Mouse (Mus musculus) 3134 (cell line): ENCODE results near the gene Fam221a.
"Not testable (repeated sequence)": the region's sequence is repeated elsewhere in the genome, so short reads cannot be mapped to it uniquely, and the experiment has no call there.

Experiments used
- DNase-seq: peaks from one replicate; pipeline ENCODE4 v3.0.0-alpha.2; 2011; ENCODE audit warnings: low spot score; ENCODE audit not compliant: insufficient read length; ENCODE audit errors: extremely low read depth

Fam221a gene

GRCm38 (mm10) chr6:49373943-49374342, 6.4 kb downstream of the Fam221a start:
- DNase-seq, result no peak

- DNase-seq, result no peak
Measured at GRCm38 (mm10) chr6:49378328-49378727, 10.8 kb downstream of the Fam221a start.

GRCm38 (mm10) chr6:49394276-49394675, 26.7 kb downstream of the Fam221a start:
- DNase-seq, result no peak

- no peak for DNase-seq
Measured at GRCm38 (mm10) chr6:49395316-49395715, 27.8 kb downstream of the Fam221a start, which contains the start of gene Stk31. Gene Stk31 (plus strand): TSS chr6:49395604.

GRCm38 (mm10) chr6:49397466-49397865, 29.9 kb downstream of the Fam221a start:
- no peak for DNase-seq

- no peak for DNase-seq
Measured at GRCm38 (mm10) chr6:49398365-49398764, 30.8 kb downstream of the Fam221a start.

GRCm38 (mm10) chr6:49410830-49411229, 43.3 kb downstream of the Fam221a start:
- no peak for DNase-seq

- DNase-seq, result not testable (repeated sequence)
Measured at GRCm38 (mm10) chr6:49412967-49413366, 45.4 kb downstream of the Fam221a start.

GRCm38 (mm10) chr6:49415971-49416370, 48.4 kb downstream of the Fam221a start:
- no peak for DNase-seq

- no peak for DNase-seq
Measured at GRCm38 (mm10) chr6:49437306-49437705, 69.8 kb downstream of the Fam221a start.
